Mouse (Mus musculus) neural tube, embryonic 11.5 days (tissue): ENCODE measurements around the gene Cadps. TPM values are rescaled to one million over a fixed set of nuclear protein-coding genes. Genes with fewer than 3 reads are reported as not detected.
A peak's percentile ranks its signal among the peaks of the same experiment; 100 is the strongest.

Experiments
- ATAC-seq: fragments of 200-750 bp; cut with Nextera tagmentation; 2 replicates; pipeline ENCODE4 v1.8.0; 2017; ENCODE audit warnings: moderate number of reproducible peaks, mild to moderate bottlenecking, moderate TSS enrichment, moderate library complexity; ENCODE audit not compliant: insufficient read depth, low FRiP score, low TSS enrichment
- DNase-seq: peaks from one replicate; pipeline ENCODE4 v3.0.0-alpha.2; 2015; ENCODE audit warnings: low spot score
- H3K27ac ChIP-seq: fragments of 300-500 bp; sonication (generic); 2 replicates; pipeline ENCODE4 v1.5.1; 2014; ENCODE audit warnings: low read depth, mild to moderate bottlenecking, low read length
- H3K27me3 ChIP-seq: fragments of 300-500 bp; sonication (generic); 2 replicates; pipeline ENCODE4 v1.6.1; 2014; ENCODE audit warnings: mild to moderate bottlenecking, low read length, mixed read lengths; ENCODE audit not compliant: control insufficient read depth, insufficient read depth
- H3K36me3 ChIP-seq: fragments of 300-500 bp; sonication (generic); 2 replicates; pipeline ENCODE4 v1.6.1; 2014; ENCODE audit warnings: mild to moderate bottlenecking, low read length, moderate library complexity, mixed read lengths; ENCODE audit not compliant: control insufficient read depth, insufficient read depth
- H3K4me1 ChIP-seq: fragments of 300-500 bp; sonication (generic); 2 replicates; pipeline ENCODE4 v1.6.1; 2014; ENCODE audit warnings: low read length, mixed read lengths; ENCODE audit not compliant: control insufficient read depth, insufficient read depth
- H3K4me2 ChIP-seq: fragments of 300-500 bp; sonication (generic); 2 replicates; pipeline ENCODE4 v1.6.1; 2014; ENCODE audit warnings: low read depth, mild to moderate bottlenecking, moderate library complexity
- H3K4me3 ChIP-seq: fragments of 300-500 bp; sonication (generic); 2 replicates; pipeline ENCODE4 v1.5.1; 2014; ENCODE audit warnings: low read depth, low read length
- H3K9ac ChIP-seq: fragments of 300-500 bp; sonication (generic); 2 replicates; pipeline ENCODE4 v1.6.1; 2014; ENCODE audit warnings: mild to moderate bottlenecking, low read length
- H3K9me3 ChIP-seq: fragments of 300-500 bp; sonication (generic); 2 replicates; pipeline ENCODE4 v1.6.1; 2016; ENCODE audit warnings: low read length; ENCODE audit not compliant: control insufficient read depth
- WGBS: fragments of 180-500 bp; shearing (Covaris S2); extraction: QIAGEN DNeasy Blood & Tissue Kit; methylation state at CpG from one replicate; pipeline ENCODE4 v1.1.7; 2014; 5-methylcytosine and 5-hydroxymethylcytosine counted together
- polyA plus RNA-seq: library from polyadenylated mRNA; unstranded; fragments of >200 nt; fragmentation: Nextera tagmentation; extraction: Ambion mirVana; gene quantifications from 2 replicates; pipeline ENCODE4 v1.2.1, GENCODE M21; 2014

Gene Cadps
- polyA plus RNA-seq, 1 experiment from 2014 or later, result 30.0 TPM

GRCm38 (mm10) chr14:12409811-12410210 is 413.1 kb downstream of the Cadps start:
- no peak overlapping the region for H3K27ac ChIP-seq
- H3K4me1 ChIP-seq, result no peaks in the 10 kb centered on the region
- H3K9ac ChIP-seq, result no peak overlapping the region
- H3K9me3 ChIP-seq, result no peaks in the 10 kb centered on the region
- DNase-seq (no peak), ATAC-seq (no peak)
- H3K36me3 ChIP-seq, result no peaks in the 10 kb centered on the region
- WGBS, result 90% methylated on average over 3 of the region's 3 CpGs
- no peak overlapping the region for H3K4me2 ChIP-seq
- H3K27me3 ChIP-seq, result peaks cover under 1% of the 10 kb centered on the region; the same call in 1 of the 2 replicates
- H3K4me3 ChIP-seq, result no peak overlapping the region

GRCm38 (mm10) chr14:12406588-12406987 is 416.3 kb downstream of the Cadps start:
- H3K4me2 ChIP-seq, result no peak overlapping the region
- H3K4me1 ChIP-seq, result no peaks in the 10 kb centered on the region
- 88% methylated on average over 10 of the region's 10 CpGs for whole genome bisulfite sequencing
- H3K36me3 ChIP-seq, result no peaks in the 10 kb centered on the region
- H3K27ac ChIP-seq, result no peak overlapping the region
- ATAC-seq (no peak), DNase-seq (no peak)
- no peak overlapping the region for H3K9ac ChIP-seq
- H3K27me3 ChIP-seq, result peaks cover 4% of the 10 kb centered on the region; the same call in 1 of the 2 replicates
- no peak overlapping the region for H3K4me3 ChIP-seq
- no peaks in the 10 kb centered on the region for H3K9me3 ChIP-seq

DNA sequence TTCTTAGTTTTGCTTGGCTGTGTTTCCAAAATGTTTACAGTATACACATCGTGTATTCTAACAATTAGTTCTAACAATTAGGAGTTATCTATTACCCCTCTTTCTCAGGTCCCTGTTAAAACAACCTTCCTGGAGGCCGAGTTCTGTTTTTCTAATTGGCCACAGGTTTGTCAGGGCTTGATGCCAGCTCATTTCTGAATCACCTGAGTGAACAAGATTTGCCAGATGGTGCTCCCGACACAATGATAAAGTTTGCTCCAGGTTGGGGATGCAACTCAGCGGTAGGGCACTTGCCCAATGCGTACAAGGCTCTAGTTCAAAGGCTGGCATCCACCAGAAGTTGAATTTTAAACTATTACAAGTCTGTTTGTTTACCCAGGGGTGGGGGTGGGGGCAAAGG is 417.7 kb downstream of the Cadps start:
- ATAC-seq, result no peak
- WGBS, result 78% methylated on average over 5 of the region's 5 CpGs
- DNase-seq, result no peak
- no peak overlapping the region for H3K4me2 ChIP-seq
- no peak overlapping the region for H3K9ac ChIP-seq
- no peak overlapping the region for H3K4me3 ChIP-seq
- H3K27ac ChIP-seq, result no peak overlapping the region
- H3K36me3 ChIP-seq, result no peaks in the 10 kb centered on the region
- peaks cover 4% of the 10 kb centered on the region; the same call in 1 of the 2 replicates for H3K27me3 ChIP-seq
- no peaks in the 10 kb centered on the region for H3K4me1 ChIP-seq
- no peaks in the 10 kb centered on the region for H3K9me3 ChIP-seq

- Histone ChIP-seq H3K4me2 (no peak overlapping the region), H3K27me3 (peaks cover 4% of the 10 kb centered on the region; the same call in 1 of the 2 replicates), H3K9ac (no peak overlapping the region), H3K36me3 (no peaks in the 10 kb centered on the region), H3K9me3 (no peaks in the 10 kb centered on the region), H3K4me1 (no peaks in the 10 kb centered on the region), H3K27ac (no peak overlapping the region), H3K4me3 (no peak overlapping the region)
- WGBS, result 78% methylated on average over 3 of the region's 3 CpGs
- no peak for ATAC-seq
- DNase-seq, result no peak
Observed at GRCm38 (mm10) chr14:12404724-12405123, 418.2 kb downstream of the Cadps start.

DNA sequence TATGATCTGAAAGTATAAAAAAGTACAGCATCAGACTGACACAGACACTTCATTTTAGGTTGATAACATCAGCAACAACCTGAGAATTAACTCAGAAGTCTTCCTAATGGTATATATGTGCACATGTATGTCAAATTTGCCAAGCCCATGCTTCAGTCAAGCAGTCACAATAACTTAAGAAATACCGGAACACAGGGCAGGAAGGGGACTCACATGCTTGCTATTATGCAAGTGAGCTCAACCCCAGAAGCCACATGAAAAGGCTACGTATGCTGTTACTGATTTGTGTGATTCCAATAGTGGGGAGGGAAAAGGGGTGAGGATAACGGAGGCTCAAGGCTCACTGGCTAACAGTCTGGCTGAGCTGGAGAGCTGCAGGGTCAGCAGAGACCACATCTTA is 418.8 kb downstream of the Cadps start:
- Histone ChIP-seq H3K9me3 (no peaks in the 10 kb centered on the region), H3K36me3 (no peaks in the 10 kb centered on the region), H3K4me1 (no peaks in the 10 kb centered on the region), H3K4me2 (no peak overlapping the region), H3K27ac (no peak overlapping the region), H3K9ac (no peak overlapping the region), H3K27me3 (peaks cover 4% of the 10 kb centered on the region; the same call in 1 of the 2 replicates), H3K4me3 (no peak overlapping the region)
- WGBS, result 77% methylated on average over 3 of the region's 3 CpGs
- no peak for DNase-seq
- ATAC-seq, result no peak

DNA sequence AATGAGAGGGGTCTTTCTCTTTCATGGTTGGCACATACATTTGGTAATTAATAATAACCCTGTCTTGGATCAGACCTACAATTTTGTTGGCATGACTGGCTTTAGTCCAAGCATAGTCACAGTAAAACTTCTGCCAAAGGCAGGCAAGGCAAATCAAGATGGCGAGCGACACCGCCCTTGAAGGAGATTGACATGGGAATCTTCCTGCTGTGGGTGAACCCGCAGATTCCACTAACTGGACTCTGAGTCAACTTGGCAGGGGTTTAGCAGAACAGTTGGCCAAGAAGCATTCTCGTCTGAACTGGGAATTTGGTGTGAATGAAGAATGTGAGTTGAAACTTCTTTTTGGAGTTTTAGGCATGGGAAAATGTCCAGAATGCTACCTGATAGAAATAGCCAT is 422.8 kb downstream of the Cadps start:
- Histone ChIP-seq H3K36me3 (no peaks in the 10 kb centered on the region), H3K4me2 (no peak overlapping the region), H3K27ac (no peak overlapping the region), H3K27me3 (peaks cover 22% of the 10 kb centered on the region), H3K9me3 (no peaks in the 10 kb centered on the region), H3K9ac (no peak overlapping the region), H3K4me1 (no peaks in the 10 kb centered on the region), H3K4me3 (no peak overlapping the region)
- ATAC-seq, result no peak
- no peak for DNase-seq
- WGBS, result 94% methylated on average over 5 of the region's 5 CpGs

- H3K27me3 ChIP-seq, result peaks cover 23% of the 10 kb centered on the region
- no peaks in the 10 kb centered on the region for H3K36me3 ChIP-seq
- H3K9me3 ChIP-seq, result no peaks in the 10 kb centered on the region
- WGBS, result 69% methylated on average over 3 of the region's 3 CpGs
- no peak overlapping the region for H3K4me3 ChIP-seq
- H3K4me2 ChIP-seq, result no peak overlapping the region
- DNase-seq, result no peak
- ATAC-seq, result no peak
- H3K9ac ChIP-seq, result no peak overlapping the region
- H3K27ac ChIP-seq, result no peak overlapping the region
- H3K4me1 ChIP-seq, result peaks cover 8% of the 10 kb centered on the region; the same call in 1 of the 2 replicates
Observed at GRCm38 (mm10) chr14:12397561-12397960, 425.3 kb downstream of the Cadps start.

- no peak overlapping the region for H3K4me3 ChIP-seq
- DNase-seq, result no peak
- WGBS, result 44% methylated on average over 2 of the region's 2 CpGs
- peaks cover 49% of the 10 kb centered on the region for H3K27me3 ChIP-seq
- no peak overlapping the region for H3K9ac ChIP-seq
- H3K4me2 ChIP-seq, result no peak overlapping the region
- H3K9me3 ChIP-seq, result no peaks in the 10 kb centered on the region
- H3K27ac ChIP-seq, result no peak overlapping the region
- H3K36me3 ChIP-seq, result no peaks in the 10 kb centered on the region
- peaks cover 8% of the 10 kb centered on the region; the same call in 1 of the 2 replicates for H3K4me1 ChIP-seq
- no peak for ATAC-seq
Observed at GRCm38 (mm10) chr14:12394318-12394717, 428.6 kb downstream of the Cadps start.

- Histone ChIP-seq H3K27ac (no peak overlapping the region), H3K27me3 (peaks cover 44% of the 10 kb centered on the region), H3K36me3 (no peaks in the 10 kb centered on the region), H3K4me3 (no peak overlapping the region), H3K9me3 (no peaks in the 10 kb centered on the region), H3K4me1 (peaks cover 11% of the 10 kb centered on the region), H3K4me2 (no peak overlapping the region), H3K9ac (no peak overlapping the region)
- peak; percentile 89 for ATAC-seq
- 7% methylated on average over 12 of the region's 12 CpGs for WGBS
- peak; percentile 83 for DNase-seq
Observed at GRCm38 (mm10) chr14:12393271-12393861, 429.5 kb downstream of the Cadps start.
